Mouse (Mus musculus) lung, postnatal 14 days (tissue): ENCODE measurements around the gene Cdc42ep1.
"Not testable (repeated sequence)": the region's sequence is repeated elsewhere in the genome, so short reads cannot be mapped to it uniquely, and the experiment has no call there.

Experiments used
- DNase-seq: peaks from one replicate; pipeline ENCODE4 v3.0.0; 2021

The Cdc42ep1 gene

GRCm38 (mm10) chr15:78830742-78831719 lies 11.4 kb upstream of the Cdc42ep1 start:
- no peak for DNase-seq

- DNase-seq, result peak; percentile 67
Measured at GRCm38 (mm10) chr15:78831720-78832657, 10.4 kb upstream of the Cdc42ep1 start.

- DNase-seq, result peak; percentile 86
Measured at GRCm38 (mm10) chr15:78832701-78833123, 9.7 kb upstream of the Cdc42ep1 start.

GRCm38 (mm10) chr15:78833582-78833981 lies 8.8 kb upstream of the Cdc42ep1 start:
- DNase-seq, result peak; percentile 18

- peak; percentile 57 for DNase-seq
Measured at GRCm38 (mm10) chr15:78834233-78835005, 8.0 kb upstream of the Cdc42ep1 start.

GRCm38 (mm10) chr15:78835200-78836085 lies 7.0 kb upstream of the Cdc42ep1 start:
- DNase-seq, result peak; percentile 63

GRCm38 (mm10) chr15:78836086-78836621 lies 6.3 kb upstream of the Cdc42ep1 start:
- DNase-seq, result peak; percentile 76

GRCm38 (mm10) chr15:78839744-78840143 lies 2.7 kb upstream of the Cdc42ep1 start:
- peak; percentile 22 for DNase-seq

GRCm38 (mm10) chr15:78840241-78840640 lies 2.2 kb upstream of the Cdc42ep1 start:
- DNase-seq, result peak; percentile 61

GRCm38 (mm10) chr15:78840751-78841150 lies 1.7 kb upstream of the Cdc42ep1 start:
- no peak for DNase-seq

GRCm38 (mm10) chr15:78841161-78841790 lies 1.1 kb upstream of the Cdc42ep1 start:
- no peak for DNase-seq

GRCm38 (mm10) chr15:78843581-78844469 lies 1.4 kb downstream of the Cdc42ep1 start:
- peak; percentile 51 for DNase-seq

- peak; percentile 78 for DNase-seq
Measured at GRCm38 (mm10) chr15:78844791-78845190, 2.4 kb downstream of the Cdc42ep1 start.

- DNase-seq, result peak; percentile 42
Measured at GRCm38 (mm10) chr15:78845321-78845720, 2.9 kb downstream of the Cdc42ep1 start.

GRCm38 (mm10) chr15:78845867-78846266 lies 3.4 kb downstream of the Cdc42ep1 start:
- peak; percentile 56 for DNase-seq

GRCm38 (mm10) chr15:78846352-78846751 lies 3.9 kb downstream of the Cdc42ep1 start:
- no peak for DNase-seq

GRCm38 (mm10) chr15:78846805-78847204 lies 4.4 kb downstream of the Cdc42ep1 start:
- DNase-seq, result not testable (repeated sequence)

GRCm38 (mm10) chr15:78848467-78848866 lies 6.0 kb downstream of the Cdc42ep1 start:
- DNase-seq, result peak; percentile 94

- no peak for DNase-seq
Measured at GRCm38 (mm10) chr15:78849485-78849884, 7.1 kb downstream of the Cdc42ep1 start.
